Comparison of ENCODE assay signal across 8 mouse cellular contexts in genomic region chr11:102604010-102604584, GRCm38 (mm10). TPM values are rescaled to one million over a fixed set of nuclear protein-coding genes. Genes with fewer than 3 reads are reported as not detected.
DNase-seq lines count a peak whose midpoint lies in the region; ATAC-seq and TF ChIP-seq lines count a peak whose summit lies in the region.

Gene Fzd2, plus strand, starts transcription at chr11:102604396.

- H3K9ac ChIP-seq in ES-E14 (ENCODE audit: insufficient read depth, low read depth, low read length, poor library complexity, severe bottlenecking): peak within 1 kb of the TSS; percentile 57

- no peaks in the 10 kb centered on the region for H3K27me3 ChIP-seq in cerebellum, adult 2 months (ENCODE audit: control insufficient read depth, insufficient read depth, low read length)

- peak within 1 kb of the TSS; percentile 66; the same call in 1 of the 2 replicates for H3K27ac ChIP-seq in ES-E14 (ENCODE audit: insufficient read depth, low read depth, low read length, poor library complexity, severe bottlenecking)
- no peak within 1 kb of the TSS for H3K27ac ChIP-seq in cerebellum, adult 2 months (ENCODE audit: insufficient read depth, low read length)

- no peak for ATAC-seq in activated CD4-positive, CD25-positive, alpha-beta regulatory T cell, adult 4 months

- WGBS in cerebellum, adult 2 months: under 1% methylated on average over 31 of the region's 31 CpGs
- under 1% methylated on average over 23 of the region's 31 CpGs for WGBS in lung, adult 2 months

- in situ Hi-C loops in ES-E14 (cut with MboI; ENCODE audit: low sequenced_read_pairs in 2 of 2, unreplicated experiment in 2 of 2): no loop called here

- no peak for TF ChIP-seq POLR2A in cerebellum, adult 2 months (IDR thresholded peaks at IDR 0.05; ENCODE audit: borderline replicate concordance, insufficient read depth, low read length)
- peak; percentile 66; the same call in 1 of the 2 replicates for TF ChIP-seq POLR2A in lung, adult 2 months (IDR thresholded peaks at IDR 0.05; ENCODE audit: borderline replicate concordance, extremely low read depth, low read depth, low read length)

- H3K4me1 ChIP-seq in ES-E14 (ENCODE audit: control insufficient read depth in 2 of 2, insufficient read depth in 2 of 2, low read length in 2 of 2, poor library complexity in 1 of 2): no peaks in the 10 kb centered on the region; a peak in 1 of 4 replicates
- no peaks in the 10 kb centered on the region for H3K4me1 ChIP-seq in cerebellum, adult 2 months (ENCODE audit: control insufficient read depth, insufficient read depth, low read length)
- H3K4me1 ChIP-seq in lung, adult 2 months (ENCODE audit: control insufficient read depth, insufficient read depth, low read length): 0 out of 2 replicates have a peak, but pooled peaks cover 4% of the 10 kb centered on the region

- no peak for DNase-seq in ES-E14 (ENCODE audit: low read depth, low spot score)
- peak; percentile 47 to 78 for DNase-seq in cerebellum, adult 2 months
- DNase-seq in forelimb bud, embryonic 11.5 days (ENCODE audit: low read depth, low spot score): peak; percentile 99
- peak; percentile 88 for DNase-seq in heart, postnatal 4 days
- DNase-seq in layer of hippocampus, adult 8-10 months (ENCODE audit: low spot score in 2 of 2): peak; percentile 66 to 75
- peak; percentile 77 for DNase-seq in lung, adult 2 months
- peak; percentile 69 for DNase-seq in ovary, postnatal 10 days (ENCODE audit: low spot score)

- peak within 1 kb of the TSS; percentile 70 to 75 for H3K4me3 ChIP-seq in ES-E14 (ENCODE audit: insufficient read depth in 1 of 2, low read depth in 1 of 2, low read length in 2 of 2, poor library complexity in 1 of 2, severe bottlenecking in 1 of 2)
- H3K4me3 ChIP-seq in cerebellum, adult 2 months (replicated peaks; ENCODE audit: insufficient read depth, low read depth, low read length): peak within 1 kb of the TSS; percentile 66
- peak within 1 kb of the TSS; percentile 84 for H3K4me3 ChIP-seq in lung, adult 2 months (replicated peaks; ENCODE audit: extremely low read depth, low read depth, low read length)

- no peaks in the 10 kb centered on the region for H3K36me3 ChIP-seq in ES-E14 (ENCODE audit: control insufficient read depth, insufficient read depth, low read length, poor library complexity, severe bottlenecking)

- TF ChIP-seq CTCF in cerebellum, adult 2 months (IDR thresholded peaks at IDR 0.05; ENCODE audit: borderline replicate concordance, insufficient read depth, low read depth, low read length): no peak
- no peak for TF ChIP-seq CTCF in lung, adult 2 months (IDR thresholded peaks at IDR 0.05; ENCODE audit: insufficient read depth, low read length)

- no peaks in the 10 kb centered on the region for H3K9me3 ChIP-seq in ES-E14 (ENCODE audit: control insufficient read depth, insufficient read depth, low read depth, low read length)

TF ChIP-seq in ES-E14, 5 proteins besides CTCF, POLR2A, EP300 and RAD21:
- TF ChIP-seq HCFC1 (IDR thresholded peaks at IDR 0.05; ENCODE audit: borderline replicate concordance, insufficient read depth, low read length) (no peak), CHD2 (IDR thresholded peaks at IDR 0.05; ENCODE audit: low read depth, low read length) (no peak), ZNF384 (IDR thresholded peaks at IDR 0.05; ENCODE audit: low read depth, low read length) (no peak), MAFK (IDR thresholded peaks at IDR 0.05; ENCODE audit: insufficient read depth, low read depth, low read length) (no peak), ZC3H11A (IDR thresholded peaks at IDR 0.05; ENCODE audit: borderline replicate concordance, low read depth, low read length) (no peak)

RNA-seq across cellular contexts. Expression of gene Fzd2, which starts in this region (rescaled TPM):
- 26.4 and 27.9 TPM in 2 replicates for total RNA-seq in ES-E14 (2012; rRNA removed)
- polyA plus RNA-seq in cerebellum, adult 2 months (2012; rRNA removed): 2.7 and 2.9 TPM in 2 replicates
- total RNA-seq in heart, postnatal 4 days (2021): 10 to 100 TPM; 21.9 TPM
- total RNA-seq in layer of hippocampus, adult 8-10 months (2022): 1 to 10 TPM; 5.9 to 7.3 (median 6.1) TPM
- 45.5 and 50.9 TPM in 2 replicates for polyA plus RNA-seq in lung, adult 2 months (2012; rRNA removed)
- not detected for polyA plus RNA-seq in activated CD4-positive, CD25-positive, alpha-beta regulatory T cell, adult 4 months (2017; shearing (Covaris generic))

Comparison
In these comparisons a context has a peak if more than half of its experiments do, and no peak if none do; other contexts are left out.
1. RNA of gene Fzd2 (polyA plus RNA-seq): 45.5 to 50.9 TPM in lung, adult 2 months; 2.7 to 2.9 TPM in cerebellum, adult 2 months and not detected in activated CD4-positive, CD25-positive, alpha-beta regulatory T cell, adult 4 months; every median in the first group is over 10 times any median in the second.
2. Peak in every context shown above with its lines, with median percentiles within 50 percentile points of each other: H3K4me3 ChIP-seq.